Mouse (Mus musculus): ENCODE measurements around the gene Ppm1m. TPM values are rescaled to one million over a fixed set of nuclear protein-coding genes. Genes with fewer than 3 reads are reported as not detected.

The Ppm1m gene
- total RNA-seq (2022) = 10 to 100 TPM; 23.4 to 26.9 (median 24.4) TPM

DNA sequence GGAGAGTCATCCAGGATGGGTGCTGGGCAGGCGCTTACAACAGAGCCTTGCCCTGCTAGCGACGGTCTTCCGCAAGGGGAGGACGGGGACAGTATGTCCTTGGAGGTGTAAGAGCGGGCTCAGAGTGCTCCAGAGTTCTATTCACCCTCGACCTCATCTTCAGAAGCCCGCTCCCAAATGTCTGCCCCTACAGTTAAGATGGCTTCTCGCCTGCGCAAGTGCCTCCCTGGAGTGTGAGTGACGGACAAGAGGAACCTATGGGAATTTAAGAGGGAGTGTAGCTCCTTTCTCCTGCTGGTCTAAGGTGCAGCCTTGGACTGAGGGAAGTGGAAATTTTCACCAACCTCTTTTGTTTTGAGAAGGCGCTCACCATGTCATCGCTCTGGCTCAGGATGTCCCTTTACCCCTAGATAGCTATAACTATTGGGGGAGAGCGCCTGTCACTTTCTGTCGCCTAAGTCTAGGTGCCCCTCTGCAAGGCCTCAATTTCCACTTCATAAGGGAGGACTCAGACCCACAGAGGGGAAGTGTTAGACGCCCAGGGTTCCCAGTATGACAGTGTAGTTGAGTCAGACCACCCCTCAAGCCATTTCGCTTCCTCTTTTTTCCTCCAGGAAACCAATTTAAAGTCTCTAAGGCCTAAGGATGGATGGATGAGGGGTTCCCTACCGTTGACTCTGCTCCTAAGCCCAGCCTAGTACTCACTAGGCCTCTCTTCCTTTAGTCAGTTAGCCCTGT lies at the start of gene Ppm1m:
Gene Ppm1m (minus strand): TSS at position 212 of the 738 bp plus-strand sequence.
- DNase-seq (ENCODE audit: low spot score in 2 of 2) = no peak

DNA sequence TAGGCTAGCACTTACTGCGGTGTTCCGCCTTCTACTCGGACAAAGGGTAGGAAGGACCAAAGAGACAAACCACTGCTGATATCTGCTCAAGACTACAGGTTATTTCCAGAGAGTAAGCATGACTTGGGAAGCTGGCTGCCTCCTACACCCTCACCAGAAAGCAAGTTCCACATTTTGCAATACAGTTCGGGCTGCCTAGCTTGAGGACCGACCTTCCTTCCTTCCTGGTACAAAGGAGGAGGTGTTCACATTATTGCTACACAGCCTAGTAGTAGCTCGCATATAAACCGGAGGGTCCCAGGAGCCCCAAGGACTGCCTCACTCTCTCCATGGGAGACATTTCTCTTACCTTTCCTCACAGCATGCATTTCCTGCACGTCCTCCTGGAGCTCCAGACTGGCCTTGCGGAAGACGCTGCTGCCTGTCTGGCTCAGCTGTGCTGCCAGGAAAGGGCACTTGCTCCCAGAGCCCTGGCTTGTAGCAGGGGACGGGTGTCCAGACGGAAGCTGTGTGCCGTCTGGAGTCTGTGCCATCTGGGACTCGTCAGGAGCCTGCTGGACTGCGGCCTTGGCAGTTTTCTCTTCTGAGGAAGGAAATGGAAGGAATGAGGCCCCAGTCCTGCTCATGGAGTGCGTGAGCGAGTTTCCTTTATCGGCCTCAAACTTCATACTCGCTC lies 43.4 kb upstream of the Ppm1m start:
- no peak for DNase-seq (ENCODE audit: low spot score in 2 of 2)

DNA sequence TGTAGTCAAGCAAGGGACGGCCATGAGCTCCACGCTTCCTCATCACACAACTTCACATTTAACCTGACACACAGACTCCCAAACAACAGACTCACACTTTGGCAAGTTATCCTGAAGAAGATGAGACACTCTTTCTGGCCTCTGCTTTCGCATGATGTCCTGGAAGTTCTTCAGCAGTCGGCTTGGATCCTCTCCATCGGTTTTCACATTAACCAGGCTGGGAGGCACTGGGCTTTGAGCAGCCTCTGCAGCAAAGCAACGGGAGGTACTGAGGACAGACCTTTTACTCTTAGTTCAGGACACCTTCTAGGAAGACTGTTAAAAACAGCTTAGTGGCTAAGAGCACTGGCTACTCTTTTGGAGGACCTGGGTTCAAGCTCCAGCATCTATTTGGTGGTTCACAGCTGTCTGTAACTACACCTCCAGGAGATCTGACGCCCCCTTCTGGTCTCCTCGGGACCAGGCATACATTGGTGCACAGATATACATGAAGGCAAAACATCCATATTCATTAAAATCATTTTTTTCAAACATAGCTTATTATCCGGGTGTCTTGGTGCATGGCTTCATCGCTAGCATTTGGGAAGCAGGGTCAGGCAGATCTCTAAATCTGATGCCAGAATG lies 42.1 kb upstream of the Ppm1m start:
- no peak for DNase-seq (ENCODE audit: low spot score in 2 of 2)

DNA sequence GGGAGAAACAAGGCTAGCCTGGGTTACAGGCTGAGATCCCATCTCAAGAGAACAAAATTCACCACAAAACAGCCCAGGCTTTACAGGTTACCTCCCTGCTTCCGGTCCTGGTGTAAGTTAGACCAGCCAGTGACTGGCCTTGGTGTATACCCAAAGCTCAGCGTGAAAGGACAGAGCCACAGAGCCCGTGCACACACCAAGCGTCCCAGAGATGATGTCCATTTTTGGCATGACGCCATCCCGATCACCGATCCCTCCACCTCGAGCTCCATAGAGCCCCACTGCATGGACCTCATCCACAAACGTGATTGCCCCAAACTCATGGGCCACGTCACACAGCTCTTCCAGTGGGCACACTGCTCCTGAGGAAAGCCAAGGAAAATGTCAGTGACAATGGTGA lies 38.3 kb upstream of the Ppm1m start:
- no peak for DNase-seq (ENCODE audit: low spot score in 2 of 2)

DNA sequence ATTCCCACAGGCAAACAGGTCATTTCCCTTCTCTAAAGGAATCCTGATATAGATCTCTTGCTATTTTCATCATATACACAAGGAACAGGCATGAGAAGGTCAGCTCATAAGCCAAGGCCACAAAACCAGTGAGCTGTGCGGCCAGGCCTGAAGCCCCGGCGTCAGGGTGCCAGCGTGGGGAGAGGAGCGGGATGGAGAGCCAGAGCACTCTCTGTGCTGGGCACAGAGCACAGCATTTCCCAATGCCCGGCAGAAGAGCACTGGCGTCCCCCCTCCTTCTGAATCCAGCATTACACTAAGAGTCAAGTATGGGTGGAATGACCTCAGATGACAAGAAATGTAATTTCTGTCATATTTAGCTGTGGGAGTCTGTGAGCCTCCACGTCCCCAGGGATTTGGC lies 37.9 kb upstream of the Ppm1m start:
- DNase-seq (ENCODE audit: low spot score in 2 of 2) = no peak

DNA sequence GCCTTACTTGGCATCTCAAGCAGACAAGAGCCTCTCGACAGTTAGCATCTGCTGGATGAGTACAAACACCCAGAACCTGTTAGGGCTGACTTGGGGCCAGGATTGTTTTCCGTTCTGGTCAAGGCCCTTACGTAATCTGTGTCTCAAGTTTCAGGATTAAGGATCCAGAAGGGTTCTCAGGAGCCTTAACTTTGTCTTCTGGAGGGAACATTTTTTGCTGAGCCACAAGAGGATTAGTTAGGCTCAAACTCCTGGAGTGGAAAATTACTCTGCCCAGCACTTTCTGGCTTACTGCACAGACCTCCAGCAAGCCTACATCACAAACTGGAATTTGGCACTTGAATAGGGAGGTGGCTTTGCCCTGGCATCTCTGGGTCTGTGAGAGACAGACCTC lies 37.3 kb upstream of the Ppm1m start:
- no peak for DNase-seq (ENCODE audit: low spot score in 2 of 2)

DNA sequence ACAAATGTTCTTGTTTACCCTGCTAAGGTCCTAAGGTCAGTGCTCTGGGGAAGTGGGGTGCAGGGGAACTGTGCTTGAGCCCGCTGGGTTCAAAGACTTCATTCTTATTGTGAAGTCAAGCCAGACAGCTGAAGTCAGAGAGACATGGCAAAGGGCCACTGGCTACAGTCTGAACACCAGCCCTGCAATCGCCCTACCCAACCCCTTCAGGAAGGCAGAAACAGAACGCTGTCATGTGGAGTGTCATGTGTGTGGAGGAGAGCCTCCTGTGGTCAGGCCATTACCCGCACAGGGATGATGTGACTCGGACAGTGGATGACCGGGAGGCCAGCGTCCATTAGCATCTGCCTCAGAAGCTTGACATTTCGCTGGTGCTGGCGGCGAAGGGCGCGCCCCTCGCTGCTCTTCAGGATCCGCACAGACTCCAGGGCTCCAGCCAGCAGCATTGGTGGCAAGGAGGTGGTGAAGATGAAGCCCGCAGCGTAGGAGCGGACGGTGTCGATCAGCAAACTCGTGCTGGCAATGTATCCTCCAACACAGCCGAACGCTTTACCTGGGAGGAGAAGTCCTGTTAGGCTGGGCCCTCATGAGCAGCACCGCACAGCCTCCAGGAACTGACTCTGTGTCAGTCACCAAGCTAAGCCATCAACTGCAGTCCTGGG lies 36.7 kb upstream of the Ppm1m start:
- DNase-seq (ENCODE audit: low spot score in 2 of 2) = no peak

DNA sequence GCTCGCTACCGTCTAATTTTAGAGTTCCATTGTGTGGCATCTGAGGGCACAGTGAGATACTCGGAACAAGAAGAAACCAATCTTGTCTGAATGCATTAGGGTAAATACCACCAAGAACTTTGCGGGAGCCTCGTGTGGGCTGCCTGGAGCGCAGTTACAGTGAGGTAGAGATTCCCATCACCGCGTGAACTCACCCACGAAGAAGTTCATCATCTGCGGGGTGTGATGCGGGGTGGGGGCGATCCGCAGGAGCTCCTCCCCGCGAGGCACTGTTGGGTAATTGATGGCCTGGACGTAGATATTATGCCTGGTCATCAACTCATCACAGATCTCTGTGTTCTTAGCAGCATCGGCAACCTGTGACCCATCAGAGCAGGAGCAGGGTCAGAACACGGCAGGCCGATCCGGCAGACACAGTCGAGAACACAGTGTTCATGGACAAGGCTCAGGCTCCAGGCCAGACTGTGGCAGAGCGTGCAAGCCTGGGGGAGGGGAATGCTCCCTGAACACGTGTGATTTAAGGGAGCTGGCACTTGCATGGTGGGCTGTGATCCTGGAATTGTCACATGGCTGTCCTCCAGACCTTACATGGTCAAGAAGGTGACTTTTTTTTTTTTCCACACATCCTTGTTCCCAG lies 35.8 kb upstream of the Ppm1m start:
- no peak for DNase-seq (ENCODE audit: low spot score in 2 of 2)

DNA sequence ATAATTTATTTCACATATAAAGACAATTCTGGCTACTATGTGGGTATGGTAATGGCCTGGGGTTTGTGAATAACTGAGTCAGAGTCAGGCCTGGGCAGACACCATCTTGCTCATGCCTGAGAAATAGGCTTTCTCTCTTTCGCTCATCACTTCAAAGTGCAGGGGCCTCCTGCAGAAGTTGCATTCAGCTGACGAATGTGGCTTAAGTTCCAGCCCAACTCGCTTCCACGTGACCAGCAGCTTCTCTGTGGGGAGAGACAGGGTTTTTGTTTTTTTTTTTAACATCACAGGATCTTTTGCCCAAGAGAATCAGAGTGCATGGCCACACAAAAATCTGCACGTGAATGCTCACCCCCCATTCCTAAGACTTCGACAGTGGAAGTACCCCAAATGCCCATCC lies 34.4 kb upstream of the Ppm1m start:
- DNase-seq (ENCODE audit: low spot score in 2 of 2) = no peak

DNA sequence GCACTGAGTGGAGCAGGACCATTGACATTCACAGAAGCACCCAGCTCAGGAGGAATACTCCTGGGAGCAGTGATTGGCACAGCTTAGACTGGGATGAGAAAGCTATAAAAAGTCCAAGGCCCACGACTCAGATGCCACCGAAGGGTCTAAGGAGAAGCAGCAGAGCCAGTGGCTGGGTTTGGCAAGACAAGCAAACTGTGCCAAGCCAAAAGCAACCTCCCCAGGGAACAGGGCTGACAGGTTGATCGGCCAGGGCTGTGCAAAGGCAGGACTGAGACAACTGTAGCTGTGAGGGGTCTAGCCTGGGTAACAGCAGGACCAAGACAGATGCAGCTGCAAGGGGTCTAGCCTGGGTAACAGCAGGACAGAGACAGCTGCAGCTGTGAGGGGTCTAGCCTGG lies 33.4 kb upstream of the Ppm1m start:
- no peak for DNase-seq (ENCODE audit: low spot score in 2 of 2)

DNA sequence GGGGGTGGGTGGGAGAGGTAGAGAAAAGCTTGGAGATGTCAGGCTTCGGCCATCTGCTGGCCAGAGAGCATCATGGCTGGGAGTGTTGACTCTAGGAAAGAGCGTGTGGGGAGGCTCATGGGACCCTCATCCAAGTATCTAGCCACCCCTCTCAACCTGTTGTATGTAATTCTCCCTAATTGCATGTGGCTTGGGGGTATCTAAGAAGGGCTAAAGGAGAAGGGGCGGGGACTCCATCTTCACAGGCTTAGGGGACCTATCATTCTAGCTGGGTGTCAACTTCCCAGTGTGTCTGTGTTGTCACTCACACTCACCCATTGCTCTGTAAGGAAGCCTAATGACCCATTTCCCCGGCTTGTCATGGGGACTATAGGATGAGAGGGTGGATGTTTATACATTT lies 32.3 kb upstream of the Ppm1m start:
- no peak for DNase-seq (ENCODE audit: low spot score in 2 of 2)

DNA sequence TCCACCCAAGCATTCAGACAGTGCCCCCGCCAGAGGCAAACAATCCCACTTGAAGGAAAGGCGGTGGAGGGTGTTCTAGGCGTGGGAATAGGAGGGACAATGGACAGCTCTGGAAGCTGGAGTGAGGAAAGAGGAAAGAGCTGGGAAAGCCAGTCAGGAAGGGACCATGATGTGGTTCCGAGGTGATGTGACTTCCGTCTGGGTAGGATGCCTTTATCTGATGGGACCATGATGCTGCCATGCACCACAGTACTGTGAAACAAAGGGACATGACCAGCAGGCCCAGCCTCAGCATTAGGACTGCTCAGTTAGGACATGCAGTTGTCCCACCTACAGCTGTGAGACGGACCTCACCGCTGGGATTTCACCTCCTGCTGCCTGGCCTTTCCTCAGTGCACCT lies 31.7 kb upstream of the Ppm1m start:
- DNase-seq (ENCODE audit: low spot score in 2 of 2) = no peak

DNA sequence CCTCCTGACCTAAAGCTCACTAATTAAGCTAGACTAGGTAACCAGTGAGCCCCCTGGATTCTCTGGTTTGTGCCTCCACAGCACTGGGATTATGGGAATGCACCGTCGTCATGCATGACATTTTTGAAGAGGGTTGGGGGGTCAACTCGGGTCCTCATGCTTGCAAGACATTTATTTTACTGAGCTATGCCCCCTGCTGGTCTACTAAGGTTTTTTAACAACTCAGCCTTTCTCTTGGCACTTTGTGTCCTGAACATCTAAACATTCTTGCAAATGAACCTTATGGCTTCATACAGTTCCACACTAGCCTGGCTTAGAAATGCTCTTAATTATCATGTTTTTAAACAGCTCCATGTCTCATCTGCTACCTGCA lies 31.2 kb upstream of the Ppm1m start:
- DNase-seq (ENCODE audit: low spot score in 2 of 2) = no peak

DNA sequence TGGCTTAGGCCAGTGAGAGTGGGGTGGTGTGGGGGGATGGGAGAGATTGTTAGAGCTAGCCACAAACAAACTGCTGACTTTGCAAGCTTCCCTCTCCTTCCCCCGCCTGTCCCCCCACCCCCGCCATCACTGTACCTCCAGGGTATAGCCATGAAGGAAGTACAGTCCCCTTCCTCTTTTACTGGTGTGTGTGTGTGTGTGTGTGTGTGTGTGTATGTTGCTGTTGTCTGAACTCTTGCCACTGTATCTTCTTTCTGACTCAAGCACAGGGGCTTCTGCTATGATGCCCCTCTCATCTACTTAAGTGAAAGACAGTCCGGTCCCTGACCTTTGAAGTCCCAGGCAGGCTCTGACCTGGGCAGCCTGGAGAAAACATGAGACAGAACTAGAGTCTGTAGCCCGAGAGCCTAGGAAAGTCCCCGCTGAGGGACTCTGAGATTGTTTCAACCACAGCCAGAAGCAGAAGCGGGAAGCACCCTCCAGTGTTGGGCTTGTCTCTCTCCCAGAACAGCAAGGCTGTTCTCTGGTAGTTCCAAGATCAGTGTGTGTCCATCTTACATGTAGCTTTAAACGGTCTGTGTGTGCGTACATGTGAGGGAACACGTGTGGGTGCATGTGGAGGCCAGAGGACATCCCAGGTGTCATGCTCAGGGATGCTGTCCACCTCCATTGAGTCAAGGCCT lies 30.6 kb upstream of the Ppm1m start:
- DNase-seq (ENCODE audit: low spot score in 2 of 2) = no peak

DNA sequence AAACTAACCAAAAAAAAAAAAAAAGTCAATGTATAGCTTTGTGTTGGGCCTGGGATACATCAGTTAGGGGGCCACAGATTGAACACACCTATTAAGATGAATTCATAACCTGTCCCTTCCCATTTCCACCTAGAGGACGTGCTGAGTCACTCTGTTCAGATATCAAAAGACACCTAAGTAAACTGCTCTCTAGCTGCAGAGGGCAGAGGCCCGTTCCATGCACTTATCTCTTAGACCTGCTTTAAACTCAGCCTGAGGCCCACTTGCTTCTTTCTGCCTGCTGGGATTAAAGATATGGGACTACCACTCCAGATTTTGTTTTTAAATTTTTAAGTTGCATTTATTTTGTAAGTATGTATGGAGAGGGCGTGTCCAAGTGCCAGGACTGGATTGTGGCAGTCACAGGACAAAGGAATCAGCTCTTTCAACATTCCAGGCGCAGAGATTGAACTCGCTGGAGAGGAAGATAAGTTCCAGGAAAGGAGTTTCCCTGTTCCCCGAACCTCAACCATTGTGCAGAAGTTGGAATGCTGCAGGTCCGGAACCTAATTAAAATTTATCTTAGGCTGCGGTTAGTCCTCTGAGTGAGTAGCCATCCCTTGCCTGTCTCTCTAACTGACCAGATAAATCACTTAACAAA lies 28.4 kb upstream of the Ppm1m start:
- no peak for DNase-seq (ENCODE audit: low spot score in 2 of 2)

DNA sequence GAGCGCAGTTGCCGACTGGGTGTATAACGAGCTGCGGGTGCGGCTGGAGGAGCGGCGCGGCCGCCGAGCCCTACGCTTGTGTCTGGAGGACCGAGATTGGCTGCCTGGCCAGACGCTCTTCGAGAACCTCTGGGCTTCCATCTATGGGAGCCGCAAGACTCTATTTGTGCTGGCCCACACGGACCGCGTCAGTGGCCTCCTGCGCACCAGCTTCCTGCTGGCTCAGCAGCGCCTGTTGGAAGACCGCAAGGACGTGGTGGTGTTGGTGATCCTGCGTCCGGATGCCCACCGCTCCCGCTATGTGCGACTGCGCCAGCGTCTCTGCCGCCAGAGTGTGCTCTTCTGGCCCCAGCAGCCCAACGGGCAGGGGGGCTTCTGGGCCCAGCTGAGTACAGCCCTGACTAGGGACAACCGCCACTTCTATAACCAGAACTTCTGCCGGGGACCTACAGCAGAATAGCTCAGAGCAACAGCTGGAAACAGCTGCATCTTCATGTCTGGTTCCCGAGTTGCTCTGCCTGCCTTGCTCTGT lies 26.7 kb upstream of the Ppm1m start:
- DNase-seq (ENCODE audit: low spot score in 2 of 2) = no peak

DNA sequence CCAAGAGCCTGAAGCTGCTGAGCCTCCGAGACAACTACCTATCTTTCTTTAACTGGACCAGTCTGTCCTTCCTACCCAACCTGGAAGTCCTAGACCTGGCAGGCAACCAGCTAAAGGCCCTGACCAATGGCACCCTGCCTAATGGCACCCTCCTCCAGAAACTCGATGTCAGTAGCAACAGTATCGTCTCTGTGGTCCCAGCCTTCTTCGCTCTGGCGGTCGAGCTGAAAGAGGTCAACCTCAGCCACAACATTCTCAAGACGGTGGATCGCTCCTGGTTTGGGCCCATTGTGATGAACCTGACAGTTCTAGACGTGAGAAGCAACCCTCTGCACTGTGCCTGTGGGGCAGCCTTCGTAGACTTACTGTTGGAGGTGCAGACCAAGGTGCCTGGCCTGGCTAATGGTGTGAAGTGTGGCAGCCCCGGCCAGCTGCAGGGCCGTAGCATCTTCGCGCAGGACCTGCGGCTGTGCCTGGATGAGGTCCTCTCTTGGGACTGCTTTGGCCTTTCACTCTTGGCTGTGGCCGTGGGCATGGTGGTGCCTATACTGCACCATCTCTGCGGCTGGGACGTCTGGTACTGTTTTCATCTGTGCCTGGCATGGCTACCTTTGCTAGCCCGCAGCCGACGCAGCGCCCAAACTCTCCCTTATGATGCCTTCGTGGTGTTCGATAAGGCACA lies 26.1 kb upstream of the Ppm1m start:
- DNase-seq (ENCODE audit: low spot score in 2 of 2) = no peak

DNA sequence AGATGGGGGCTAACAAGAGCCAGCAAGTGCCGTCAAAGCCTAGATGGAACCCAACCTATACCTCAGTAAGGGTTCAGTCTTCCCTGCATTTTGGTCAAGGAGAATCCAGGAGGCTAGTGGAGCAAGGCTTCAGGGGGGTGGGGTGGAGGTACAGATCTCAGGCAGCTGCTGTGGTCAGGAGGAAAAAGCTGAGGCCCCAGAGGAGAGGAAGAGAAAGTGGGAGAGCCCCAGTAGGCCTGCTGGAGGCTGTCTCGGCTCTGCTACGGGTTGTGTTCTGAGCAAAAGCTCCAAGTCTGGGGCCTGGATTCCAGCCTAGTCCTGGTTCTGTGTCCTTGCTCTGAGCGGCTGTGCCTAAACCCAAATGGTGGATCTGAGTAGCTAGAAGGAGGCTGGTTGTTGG lies 23.4 kb upstream of the Ppm1m start:
- DNase-seq (ENCODE audit: low spot score in 2 of 2) = no peak

DNA sequence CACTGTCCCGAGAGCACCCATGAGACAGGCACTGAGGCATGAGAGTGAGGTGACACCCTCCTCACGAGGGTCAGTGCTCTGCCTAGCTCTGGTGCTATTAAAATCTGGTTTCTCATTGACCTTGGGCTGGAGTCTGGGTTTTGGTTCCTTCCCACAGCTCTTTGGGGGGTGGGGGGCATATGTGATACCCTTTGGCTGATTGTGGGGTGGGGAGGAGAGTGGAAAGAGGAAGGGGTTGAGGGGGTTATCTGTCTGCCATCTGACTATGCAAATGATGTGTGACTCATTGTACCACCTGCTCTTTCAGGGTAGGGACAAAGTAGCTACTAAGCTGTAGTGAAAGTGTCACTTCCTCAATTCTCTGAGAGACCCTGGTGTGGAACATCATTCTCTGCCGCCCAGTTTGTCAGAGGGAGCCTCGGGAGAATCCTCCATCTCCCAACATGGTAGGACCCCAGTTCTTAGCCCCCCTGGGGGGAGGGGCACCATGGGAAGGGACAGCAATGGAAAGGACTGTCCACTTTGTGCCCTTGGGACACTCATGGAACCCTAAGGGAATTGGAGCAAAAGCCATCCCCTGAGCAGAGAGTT lies 22.8 kb upstream of the Ppm1m start, which contains the start of gene Tlr9:
Gene Tlr9 (plus strand): TSS at position 338 of the 591 bp plus-strand sequence.
- no peak for DNase-seq (ENCODE audit: low spot score in 2 of 2)
